Mouse (Mus musculus) kidney, postnatal 25 days (tissue): ENCODE measurements at regions not wholly inside any gene's neighbourhood (a gene's known extent, or its start where the extent isn't known, plus 50 kb on each side); places are given as distances from the start of the nearest gene placed in this dataset.
"Not testable (repeated sequence)": the region's sequence is repeated elsewhere in the genome, so short reads cannot be mapped to it uniquely, and the experiment has no call there.

Experiments used
- DNase-seq, 2 experiments: peaks; one replicate each; pipeline ENCODE4 v3.0.0; 2021; ENCODE audit warnings: mixed read lengths in 2 of 2

- DNase-seq, result not testable (repeated sequence)
These were observed 193.9 kb upstream of the Kcnmb2 start for GRCm38 (mm10) chr3:31708367-31708766.

- no peak for DNase-seq
These were observed 161.0 kb upstream of the Kcnmb2 start for GRCm38 (mm10) chr3:31741289-31741688.

- no peak for DNase-seq
These were observed 146.4 kb upstream of the Kcnmb2 start for GRCm38 (mm10) chr3:31755881-31756280.

- peak in 1 of 2 experiments; percentile 6 for DNase-seq
These were observed 133.1 kb upstream of the Kcnmb2 start for GRCm38 (mm10) chr3:31769193-31769592.

- DNase-seq, result peak in 1 of 2 experiments; percentile 40
These were observed 111.9 kb upstream of the Kcnmb2 start for GRCm38 (mm10) chr3:31790342-31790970.

- no peak for DNase-seq
These were observed 108.8 kb upstream of the Kcnmb2 start for GRCm38 (mm10) chr3:31793466-31794040.

- no peak for DNase-seq
These were observed 105.7 kb upstream of the Kcnmb2 start for GRCm38 (mm10) chr3:31796621-31797020.

- DNase-seq, result no peak
These were observed 103.1 kb upstream of the Kcnmb2 start for GRCm38 (mm10) chr3:31799192-31799591.

- DNase-seq, result no peak
These were observed 98.3 kb upstream of the Kcnmb2 start for GRCm38 (mm10) chr3:31804038-31804437.

GRCm38 (mm10) chr3:31807741-31808140 lies 94.6 kb upstream of the Kcnmb2 start:
- no peak for DNase-seq

GRCm38 (mm10) chr3:31809131-31809530 lies 93.2 kb upstream of the Kcnmb2 start:
- DNase-seq, result not testable (repeated sequence)

- no peak for DNase-seq
These were observed 91.1 kb upstream of the Kcnmb2 start for GRCm38 (mm10) chr3:31811232-31811631.

- DNase-seq, result no peak
These were observed 70.4 kb upstream of the Kcnmb2 start for GRCm38 (mm10) chr3:31831913-31832312.

- no peak for DNase-seq
These were observed 61.1 kb upstream of the Kcnmb2 start for GRCm38 (mm10) chr3:31841253-31841652.

- DNase-seq, result no peak
These were observed 55.2 kb upstream of the Kcnmb2 start for GRCm38 (mm10) chr3:31847087-31847486.
